Mouse (Mus musculus) ES-Bruce4 (cell line): ENCODE results near the gene Apeh.

Experiments
- CTCF ChIP-seq: IDR thresholded peaks from one replicate; pipeline ENCODE4 v1.8.1; 2011; ENCODE audit warnings: low read depth, low read length
- POLR2A ChIP-seq: IDR thresholded peaks from one replicate; pipeline ENCODE4 v1.8.1; 2011; ENCODE audit warnings: low read length; ENCODE audit not compliant: insufficient read depth

DNA sequence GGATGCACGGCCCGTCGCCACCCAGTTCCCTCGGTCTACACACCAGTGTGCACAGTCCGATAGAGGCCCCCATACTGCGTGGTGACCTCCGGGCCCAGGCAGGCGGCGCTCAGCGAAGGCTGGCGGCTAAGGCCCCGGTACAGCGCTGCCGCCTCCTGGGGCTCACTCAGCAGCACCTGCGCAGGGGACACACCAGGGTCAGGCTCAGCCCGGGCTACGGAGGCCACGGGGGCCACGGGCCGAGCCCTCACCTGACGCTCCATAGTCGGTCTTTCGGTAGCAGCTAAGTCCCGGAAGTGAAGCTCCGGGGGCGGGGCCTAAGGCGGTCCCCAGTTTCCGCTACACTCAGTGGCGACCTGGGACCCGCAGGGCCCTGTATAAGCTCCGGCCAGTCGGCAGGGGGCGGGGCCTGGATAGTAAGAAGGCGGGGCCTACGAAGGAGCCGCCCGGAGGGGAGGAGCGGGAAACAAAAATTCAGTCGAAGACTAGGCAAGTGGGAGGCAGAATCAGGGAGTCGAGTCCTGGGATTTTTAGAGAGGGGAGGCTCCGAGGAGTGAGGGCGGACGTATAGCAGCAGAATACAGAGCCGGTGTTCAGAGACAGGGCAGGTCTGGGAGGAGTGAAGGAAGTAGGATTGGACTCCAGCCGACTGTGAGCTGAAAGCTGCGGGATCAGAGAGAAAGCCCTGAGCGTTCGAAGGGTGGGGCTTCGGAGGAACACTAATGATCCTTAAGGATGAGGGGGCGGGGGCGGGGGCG, at the start of gene Apeh:
- TF ChIP-seq CTCF (no peak), POLR2A (peak; percentile 16)
